Mouse (Mus musculus): ENCODE measurements around the gene Fcrl6. TPM values are rescaled to one million over a fixed set of nuclear protein-coding genes. Genes with fewer than 3 reads are reported as not detected.

Gene Fcrl6
- polyA plus RNA-seq, 1 experiment from 2014 or later: 0.24 TPM

DNA sequence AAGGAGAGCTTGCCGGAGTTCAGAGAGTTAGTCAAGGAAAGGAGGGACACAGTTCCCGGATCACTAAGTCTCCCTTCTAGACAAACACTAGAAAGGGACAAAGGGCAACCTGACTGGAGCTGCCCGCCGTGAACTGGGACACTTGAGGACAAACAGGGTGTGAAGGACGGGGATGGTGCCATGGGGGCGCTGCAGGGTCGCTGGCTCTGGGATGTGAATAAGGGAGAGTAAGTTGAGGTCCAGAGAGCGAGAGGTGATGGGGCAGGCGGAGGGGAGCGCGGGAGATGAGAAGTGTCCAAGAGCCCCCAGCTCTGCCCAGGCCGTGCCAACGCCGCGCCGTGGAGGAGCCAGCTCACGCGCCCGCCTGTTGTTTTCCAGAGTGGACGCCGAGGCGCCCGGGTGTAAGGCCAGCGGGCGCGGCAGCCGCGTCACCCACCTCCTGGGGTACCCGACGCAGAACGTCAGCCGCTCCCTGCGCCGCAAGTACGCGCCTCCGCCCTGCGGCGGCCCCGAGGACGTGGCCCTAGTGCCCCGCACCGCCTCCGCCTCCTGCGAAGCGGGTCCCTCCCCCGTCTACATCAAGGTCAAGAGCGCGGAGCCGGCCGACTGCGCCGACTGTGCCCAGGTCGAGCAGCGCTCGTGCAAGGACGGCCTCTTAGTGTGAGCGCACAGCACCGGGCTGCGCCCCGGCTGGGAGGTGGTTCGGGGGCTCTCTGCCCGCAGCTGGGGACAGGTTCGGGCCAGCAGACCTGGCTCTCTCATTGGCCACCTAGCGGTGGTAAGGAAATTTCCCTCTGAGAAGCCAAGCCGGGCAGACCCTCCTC is 39.5 kb downstream of the Fcrl6 start:
- H3K36me3 ChIP-seq (replicated peaks): no peaks in the 10 kb centered on the region
- ATAC-seq (ENCODE audit: low FRiP score): peak; percentile 90
- peak overlapping the region; percentile 70 for H3K4me3 ChIP-seq (replicated peaks)
- peak overlapping the region; percentile 72 for H3K9ac ChIP-seq
- no peaks in the 10 kb centered on the region for H3K9me3 ChIP-seq
- H3K4me2 ChIP-seq: peak overlapping the region; percentile 97
- H3K4me1 ChIP-seq: peaks cover 19% of the 10 kb centered on the region
- H3K27me3 ChIP-seq: peaks cover 65% of the 10 kb centered on the region
- H3K27ac ChIP-seq: no peak overlapping the region
- WGBS: under 1% methylated on average over 66 of the region's 66 CpGs

DNA sequence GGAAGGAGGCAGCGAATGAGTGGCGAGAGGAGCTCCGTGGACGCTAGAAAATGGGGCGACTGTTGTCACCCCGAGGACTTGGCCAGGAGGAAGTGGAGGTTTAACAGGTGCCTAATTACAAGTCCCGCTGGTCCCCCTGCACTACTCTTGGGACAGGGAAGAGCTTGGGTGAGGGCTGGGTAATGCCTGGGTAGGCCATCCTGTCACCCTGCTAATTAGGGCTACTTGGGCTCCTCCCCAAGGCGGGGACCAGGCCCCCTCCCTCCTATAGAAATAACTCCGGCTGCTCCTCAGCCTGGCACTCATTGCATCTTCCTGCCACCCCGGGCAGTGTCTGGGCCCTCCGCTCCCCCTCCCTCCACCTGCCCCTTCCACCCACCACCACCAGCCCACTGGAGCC is 46.7 kb downstream of the Fcrl6 start, which contains the start of gene Vsig8:
TSS of gene Vsig8 (plus strand) at position 301 of the 400 bp plus-strand sequence.
- Histone ChIP-seq H3K27ac (no peak within 1 kb of the TSS), H3K36me3 (replicated peaks) (no peaks in the 10 kb centered on the region), H3K4me2 (no peak within 1 kb of the TSS), H3K4me1 (peaks cover 18% of the 10 kb centered on the region), H3K9me3 (no peaks in the 10 kb centered on the region), H3K9ac (no peak within 1 kb of the TSS), H3K4me3 (replicated peaks) (no peak within 1 kb of the TSS), H3K27me3 (peaks cover 29% of the 10 kb centered on the region)
- WGBS: 83% methylated on average over 11 of the region's 11 CpGs
- ATAC-seq (ENCODE audit: low FRiP score): no peak

DNA sequence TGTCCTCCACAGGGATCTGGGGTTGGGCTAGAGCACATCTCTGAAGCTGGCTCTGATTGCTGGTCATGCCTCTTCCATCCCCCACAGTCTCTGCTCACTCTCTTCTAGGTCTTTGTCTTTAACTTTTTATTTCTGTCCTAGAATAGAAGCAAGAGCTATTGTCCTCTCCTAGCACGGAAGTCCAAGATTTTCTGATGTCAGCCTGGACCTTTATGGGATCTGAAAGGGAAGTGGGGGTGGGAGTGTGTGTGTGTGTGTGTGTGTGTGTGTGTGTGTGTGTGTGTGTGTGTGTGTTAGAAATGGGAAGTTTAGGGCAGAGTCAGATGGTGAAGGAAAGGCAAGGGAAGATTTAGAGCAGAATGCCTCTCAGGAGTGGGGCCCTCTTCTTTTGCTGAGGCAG is 49.7 kb downstream of the Fcrl6 start:
- 45% methylated on average over 1 of the region's 1 CpGs for WGBS
- Histone ChIP-seq H3K4me2 (no peak overlapping the region), H3K4me3 (replicated peaks) (no peak overlapping the region), H3K4me1 (peaks cover 33% of the 10 kb centered on the region), H3K9ac (no peak overlapping the region), H3K27ac (no peak overlapping the region), H3K27me3 (peaks cover 17% of the 10 kb centered on the region; the same call in 1 of the 2 replicates), H3K36me3 (replicated peaks) (no peaks in the 10 kb centered on the region), H3K9me3 (no peaks in the 10 kb centered on the region)
- no peak for ATAC-seq (ENCODE audit: low FRiP score)

DNA sequence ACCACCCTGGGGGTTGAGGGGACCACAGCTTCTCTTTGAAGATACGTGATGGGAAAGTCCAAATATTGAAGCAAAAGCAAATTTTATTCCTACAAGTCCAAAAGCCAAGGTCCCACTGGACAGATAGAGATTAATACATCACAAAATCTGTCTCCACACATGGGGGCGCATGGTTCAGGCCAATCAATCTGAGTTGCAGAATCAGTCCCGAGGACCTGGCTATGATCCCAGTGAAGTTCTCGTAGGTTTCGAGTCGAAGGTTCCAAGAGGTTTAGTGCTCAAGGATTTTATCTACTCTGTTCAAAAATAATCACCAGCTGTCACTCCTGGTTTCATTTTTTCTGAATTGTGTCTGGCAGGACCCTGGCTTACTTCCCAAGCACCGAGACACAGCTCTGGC is 51.3 kb downstream of the Fcrl6 start:
- Histone ChIP-seq H3K9ac (no peak overlapping the region), H3K4me3 (replicated peaks) (peak overlapping the region; percentile 47; the same call in 1 of the 2 replicates), H3K36me3 (replicated peaks) (no peaks in the 10 kb centered on the region), H3K4me2 (peak overlapping the region; percentile 71), H3K4me1 (peaks cover 33% of the 10 kb centered on the region), H3K27ac (no peak overlapping the region), H3K9me3 (no peaks in the 10 kb centered on the region), H3K27me3 (peaks cover 14% of the 10 kb centered on the region; the same call in 1 of the 2 replicates)
- 53% methylated on average over 7 of the region's 7 CpGs for WGBS
- ATAC-seq (ENCODE audit: low FRiP score): peak; percentile 5; the same call in 1 of the 2 replicates

DNA sequence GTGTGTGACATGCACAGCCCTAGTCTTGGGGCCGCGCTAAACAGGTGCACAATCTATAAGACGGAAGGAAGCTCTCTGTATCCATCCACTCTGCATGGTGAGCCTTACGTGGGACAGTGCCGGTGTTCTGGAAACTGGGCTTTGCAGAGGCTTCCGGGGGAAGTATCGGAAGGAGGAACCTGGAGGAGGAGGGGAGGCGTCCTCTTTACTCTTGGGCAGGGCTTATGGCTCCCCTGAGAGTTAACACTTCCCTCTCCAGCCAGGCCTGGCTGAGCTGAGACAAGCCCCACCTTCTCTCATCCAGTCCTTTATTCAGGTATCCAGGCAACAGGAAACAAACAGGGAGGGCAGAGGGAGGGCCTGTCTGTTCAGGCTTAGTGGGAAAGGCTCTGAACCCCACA is 51.8 kb downstream of the Fcrl6 start:
- Histone ChIP-seq H3K36me3 (replicated peaks) (no peaks in the 10 kb centered on the region), H3K4me1 (peaks cover 33% of the 10 kb centered on the region), H3K27me3 (peaks cover 9% of the 10 kb centered on the region; the same call in 1 of the 2 replicates), H3K9ac (peak overlapping the region; percentile 53), H3K4me2 (peak overlapping the region; percentile 71), H3K9me3 (no peaks in the 10 kb centered on the region), H3K4me3 (replicated peaks) (peak overlapping the region; percentile 47), H3K27ac (no peak overlapping the region)
- WGBS: 0% methylated on average over 8 of the region's 8 CpGs
- peak; percentile 92 for ATAC-seq (ENCODE audit: low FRiP score)

DNA sequence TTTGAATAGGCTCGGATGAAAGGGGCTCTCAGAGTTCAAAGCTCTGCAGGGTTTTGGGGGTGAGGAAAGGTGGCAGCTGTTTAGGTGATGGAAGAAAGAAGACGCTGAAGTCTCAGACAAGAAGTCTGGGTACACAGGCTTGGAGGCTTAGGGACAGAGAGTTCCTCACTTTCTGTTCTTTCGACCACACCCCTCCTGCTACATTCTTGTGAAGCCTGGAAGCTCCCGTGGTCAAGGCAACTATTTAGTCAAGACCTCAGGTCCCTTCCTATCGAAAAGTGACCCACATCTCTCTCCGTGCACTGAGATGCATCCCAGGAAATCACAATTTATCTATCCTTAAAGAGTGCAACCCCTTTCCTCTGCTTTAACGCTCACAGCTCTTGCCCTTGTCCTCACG is 52.6 kb downstream of the Fcrl6 start:
- peaks cover 33% of the 10 kb centered on the region for H3K4me1 ChIP-seq
- no peaks in the 10 kb centered on the region for H3K9me3 ChIP-seq
- peak overlapping the region; percentile 53 for H3K9ac ChIP-seq
- WGBS: 4% methylated on average over 8 of the region's 8 CpGs
- no peak for ATAC-seq (ENCODE audit: low FRiP score)
- H3K27me3 ChIP-seq: peaks cover 7% of the 10 kb centered on the region; the same call in 1 of the 2 replicates
- H3K36me3 ChIP-seq (replicated peaks): no peaks in the 10 kb centered on the region
- peak overlapping the region; percentile 47 for H3K4me3 ChIP-seq (replicated peaks)
- H3K4me2 ChIP-seq: peak overlapping the region; percentile 71
- no peak overlapping the region for H3K27ac ChIP-seq

DNA sequence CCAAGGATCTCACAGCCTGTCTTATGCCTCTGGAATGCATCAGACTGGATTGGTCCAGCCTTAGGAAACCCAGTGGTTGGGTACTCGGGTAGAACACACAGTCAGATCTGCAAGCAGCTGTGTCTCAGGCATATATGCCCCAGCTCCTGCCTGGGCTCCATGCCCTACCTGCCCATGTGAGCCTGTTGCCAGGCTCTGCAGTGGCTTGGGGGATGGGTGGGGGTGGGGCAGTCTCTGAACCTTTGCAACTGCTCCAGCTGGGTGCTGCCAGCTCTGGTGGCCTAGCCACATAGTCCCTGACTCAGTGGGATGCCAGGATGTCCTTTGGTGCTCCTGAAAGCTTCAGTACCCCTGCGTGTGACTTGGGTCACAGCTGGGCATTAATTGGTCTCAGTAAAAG is 53.0 kb downstream of the Fcrl6 start:
- WGBS: 6% methylated on average over 2 of the region's 2 CpGs
- peak overlapping the region; percentile 71 for H3K4me2 ChIP-seq
- no peaks in the 10 kb centered on the region for H3K9me3 ChIP-seq
- H3K36me3 ChIP-seq (replicated peaks): no peaks in the 10 kb centered on the region
- no peak for ATAC-seq (ENCODE audit: low FRiP score)
- peaks cover 33% of the 10 kb centered on the region for H3K4me1 ChIP-seq
- 0 out of 2 replicates have a peak overlapping the region, but pooled peaks have one; percentile 53 for H3K9ac ChIP-seq
- H3K27ac ChIP-seq: no peak overlapping the region
- H3K27me3 ChIP-seq: peaks cover 7% of the 10 kb centered on the region; the same call in 1 of the 2 replicates
- peak overlapping the region; percentile 47 for H3K4me3 ChIP-seq (replicated peaks)

DNA sequence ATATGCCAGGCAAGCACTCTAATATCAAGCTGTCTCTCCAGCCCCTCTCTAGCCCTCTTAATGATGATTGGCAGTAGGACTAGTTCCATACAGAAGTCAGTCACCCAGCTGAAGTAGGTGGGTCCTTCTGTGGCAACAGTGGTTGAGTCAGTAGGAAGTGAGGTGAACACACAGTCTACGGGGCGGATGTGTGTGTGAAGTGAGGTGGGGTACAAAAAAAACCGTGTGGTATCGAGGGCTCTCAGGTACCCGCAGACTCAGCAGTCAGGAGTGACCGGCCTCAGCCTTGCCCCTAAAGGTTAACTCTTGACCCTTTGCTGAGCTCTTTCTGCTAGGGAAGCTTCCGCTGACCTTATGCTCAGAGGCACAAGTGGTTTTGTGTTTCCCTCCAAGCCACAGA is 53.9 kb downstream of the Fcrl6 start:
- no peaks in the 10 kb centered on the region for H3K9me3 ChIP-seq
- ATAC-seq (ENCODE audit: low FRiP score): no peak
- no peak overlapping the region for H3K4me2 ChIP-seq
- peaks cover 33% of the 10 kb centered on the region for H3K4me1 ChIP-seq
- 63% methylated on average over 7 of the region's 7 CpGs for WGBS
- H3K9ac ChIP-seq: no peak overlapping the region
- no peak overlapping the region for H3K27ac ChIP-seq
- peaks cover 7% of the 10 kb centered on the region; the same call in 1 of the 2 replicates for H3K27me3 ChIP-seq
- H3K36me3 ChIP-seq (replicated peaks): no peaks in the 10 kb centered on the region
- H3K4me3 ChIP-seq (replicated peaks): no peak overlapping the region

Other genes with a start within 250 kb of the Fcrl6 start
- gene Pigm, start 226.0 kb downstream of the Fcrl6 start, polyA plus RNA-seq (2016; fragmentation: Nextera tagmentation; extraction: Ambion mirVana): 10.9 and 11.5 TPM in 2 replicates
- 0.15 TPM in 1 of 2 replicates, not detected in the other for gene Slamf9, start 127.2 kb downstream of the Fcrl6 start, polyA plus RNA-seq (2016; fragmentation: Nextera tagmentation; extraction: Ambion mirVana)
- gene Igsf9, start 120.8 kb downstream of the Fcrl6 start, polyA plus RNA-seq (2016; fragmentation: Nextera tagmentation; extraction: Ambion mirVana): 102 TPM in 2 replicates
- gene Tagln2, start 102.5 kb downstream of the Fcrl6 start, polyA plus RNA-seq (2016; fragmentation: Nextera tagmentation; extraction: Ambion mirVana): 40.0 and 45.7 TPM in 2 replicates
- gene Cfap45, start 81.8 kb downstream of the Fcrl6 start, polyA plus RNA-seq (2016; fragmentation: Nextera tagmentation; extraction: Ambion mirVana): 1.2 and 2.6 TPM in 2 replicates
- gene Vsig8, start 46.6 kb downstream of the Fcrl6 start, polyA plus RNA-seq (2016; fragmentation: Nextera tagmentation; extraction: Ambion mirVana): 0.28 TPM in 1 of 2 replicates, not detected in the other
- not detected in 2 replicates for gene Slamf8, start 12.0 kb downstream of the Fcrl6 start, polyA plus RNA-seq (2016; fragmentation: Nextera tagmentation; extraction: Ambion mirVana)
- 4.6 and 6.1 TPM in 2 replicates for gene Dusp23, start 30.4 kb upstream of the Fcrl6 start, polyA plus RNA-seq (2016; fragmentation: Nextera tagmentation; extraction: Ambion mirVana)
- gene Crp, start 95.5 kb upstream of the Fcrl6 start, polyA plus RNA-seq (2016; fragmentation: Nextera tagmentation; extraction: Ambion mirVana): not detected in 2 replicates

Measured in forebrain, embryonic 12.5 days (tissue).